Mouse (Mus musculus) hindbrain, embryonic 10.5 days (tissue): ENCODE results near the gene Slc17a9. TPM values are rescaled to one million over a fixed set of nuclear protein-coding genes. Genes with fewer than 3 reads are reported as not detected.
"Not testable (repeated sequence)": the region's sequence is repeated elsewhere in the genome, so short reads cannot be mapped to it uniquely, and the experiment has no call there.

Experiments used
- DNase-seq: peaks from one replicate; pipeline ENCODE4 v3.0.0-alpha.2; 2017; ENCODE audit warnings: low spot score
- H3K27ac ChIP-seq: fragments of 300-500 bp; sonication (generic); 2 replicates; pipeline ENCODE4 v1.5.1; 2016; ENCODE audit warnings: mild to moderate bottlenecking, moderate library complexity
- H3K27me3 ChIP-seq: fragments of 300-500 bp; sonication (generic); 2 replicates; pipeline ENCODE4 v1.6.1; 2016; ENCODE audit warnings: mild to moderate bottlenecking; ENCODE audit not compliant: poor library complexity, insufficient read depth, severe bottlenecking
- H3K36me3 ChIP-seq: fragments of 300-500 bp; sonication (generic); 2 replicates; pipeline ENCODE4 v1.6.1; 2016; ENCODE audit warnings: mild to moderate bottlenecking, moderate library complexity
- H3K4me1 ChIP-seq: fragments of 300-500 bp; sonication (generic); replicated peaks from 2 replicates; pipeline ENCODE4 v1.6.1; 2016; ENCODE audit warnings: mild to moderate bottlenecking
- H3K4me3 ChIP-seq: fragments of 300-500 bp; sonication (generic); 2 replicates; pipeline ENCODE4 v1.5.1; 2016; ENCODE audit warnings: mild to moderate bottlenecking, moderate library complexity
- H3K9me3 ChIP-seq: fragments of 300-500 bp; sonication (generic); 2 replicates; pipeline ENCODE4 v1.6.1; 2016; ENCODE audit warnings: mild to moderate bottlenecking, moderate library complexity
- WGBS: fragments of 180-500 bp; shearing (Covaris S2); methylation state at CpG from one replicate; pipeline ENCODE4 v1.1.7; 2016; 5-methylcytosine and 5-hydroxymethylcytosine counted together
- polyA plus RNA-seq: library from polyadenylated mRNA; unstranded; fragments of >200 nt; fragmentation: Nextera tagmentation; extraction: Ambion mirVana; gene quantifications from 2 replicates; pipeline ENCODE4 v1.2.1, GENCODE M21; 2016

Gene Slc17a9
- polyA plus RNA-seq, 1 experiment from 2014 or later, result 0.25 TPM

- WGBS, result 30% methylated on average over 4 of the region's 4 CpGs
- Histone ChIP-seq H3K27ac (peak overlapping the region; percentile 99), H3K4me1 (peaks cover 36% of the 10 kb centered on the region), H3K36me3 (peaks cover 35% of the 10 kb centered on the region), H3K27me3 (no peaks in the 10 kb centered on the region), H3K4me3 (peak overlapping the region; percentile 94), H3K9me3 (no peaks in the 10 kb centered on the region)
- peak; percentile 12 for DNase-seq
Measured at GRCm38 (mm10) chr2:180702701-180703149, 22.3 kb upstream of the Slc17a9 start.

- WGBS, result 87% methylated on average over 5 of the region's 5 CpGs
- H3K4me3 ChIP-seq, result 0 out of 2 replicates have a peak overlapping the region, but pooled peaks have one; percentile 94
- H3K9me3 ChIP-seq, result no peaks in the 10 kb centered on the region
- peaks cover 35% of the 10 kb centered on the region for H3K36me3 ChIP-seq
- H3K27me3 ChIP-seq, result no peaks in the 10 kb centered on the region
- no peak for DNase-seq
- peaks cover 37% of the 10 kb centered on the region for H3K4me1 ChIP-seq
- H3K27ac ChIP-seq, result peak overlapping the region; percentile 99; the same call in 1 of the 2 replicates
Measured at GRCm38 (mm10) chr2:180703175-180703574, 21.9 kb upstream of the Slc17a9 start.

DNA sequence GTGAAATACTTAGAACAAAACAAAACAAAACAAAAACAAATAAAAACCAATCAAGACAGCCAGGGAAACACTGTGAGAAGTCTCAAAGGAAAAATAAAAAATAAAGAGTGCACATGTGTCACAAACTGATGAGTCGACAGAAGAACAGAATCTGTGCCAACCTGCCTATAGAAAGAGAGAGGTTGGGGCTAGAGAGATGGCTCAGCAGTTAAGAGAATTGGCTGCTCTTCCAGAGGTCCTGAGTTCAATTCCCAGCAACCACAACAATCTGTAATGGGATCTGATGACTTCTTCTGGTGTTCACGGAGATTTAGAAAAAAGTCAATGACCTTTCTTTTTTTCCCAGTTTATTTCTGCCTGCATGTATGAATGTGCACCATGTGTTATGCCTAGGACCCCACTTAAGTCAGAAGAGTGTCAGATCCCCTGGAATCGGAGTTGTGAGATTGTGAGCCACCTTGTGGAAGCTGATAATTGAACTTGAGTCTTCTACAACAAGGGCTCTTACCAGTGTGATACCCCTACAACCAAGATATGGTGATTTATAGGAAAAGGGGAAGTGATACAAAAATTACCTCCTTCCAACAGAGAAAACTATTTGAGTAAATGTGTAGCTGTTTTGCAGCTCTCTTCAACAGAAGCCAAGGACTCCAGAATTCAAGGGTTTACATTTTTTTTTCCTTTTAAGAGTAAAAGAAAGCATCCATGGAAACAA lies 21.3 kb upstream of the Slc17a9 start:
- 85% methylated on average over 3 of the region's 3 CpGs for WGBS
- Histone ChIP-seq H3K27me3 (no peaks in the 10 kb centered on the region), H3K4me3 (no peak overlapping the region), H3K36me3 (peaks cover 35% of the 10 kb centered on the region), H3K27ac (no peak overlapping the region), H3K9me3 (no peaks in the 10 kb centered on the region), H3K4me1 (peaks cover 43% of the 10 kb centered on the region)
- no peak for DNase-seq

GRCm38 (mm10) chr2:180704591-180704990 lies 20.5 kb upstream of the Slc17a9 start:
- H3K27ac ChIP-seq, result no peak overlapping the region
- H3K4me3 ChIP-seq, result no peak overlapping the region
- no peaks in the 10 kb centered on the region for H3K27me3 ChIP-seq
- H3K4me1 ChIP-seq, result peaks cover 42% of the 10 kb centered on the region
- WGBS, result 90% methylated on average over 8 of the region's 8 CpGs
- H3K36me3 ChIP-seq, result peaks cover 35% of the 10 kb centered on the region
- H3K9me3 ChIP-seq, result no peaks in the 10 kb centered on the region
- no peak for DNase-seq

DNA sequence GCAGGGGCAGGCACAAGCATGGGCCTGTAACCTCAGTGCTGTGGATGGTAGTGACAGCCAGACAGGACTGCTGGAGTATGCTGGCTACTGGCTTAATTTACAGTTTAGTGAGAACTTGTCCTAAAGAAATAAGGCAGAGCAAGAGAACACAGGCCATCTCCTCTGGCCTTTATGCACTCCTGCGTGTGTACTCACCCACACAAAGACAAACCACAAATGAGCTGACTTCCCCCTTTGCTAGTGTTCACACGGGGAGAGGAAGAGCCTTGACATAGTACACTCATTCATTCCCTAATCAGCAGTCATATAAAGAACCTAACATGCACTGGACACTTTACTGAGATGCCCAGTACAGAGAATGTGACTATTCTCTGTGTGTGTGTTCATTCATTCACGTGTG lies 20.0 kb upstream of the Slc17a9 start:
- Histone ChIP-seq H3K27me3 (no peaks in the 10 kb centered on the region), H3K4me1 (peaks cover 37% of the 10 kb centered on the region), H3K36me3 (peaks cover 35% of the 10 kb centered on the region), H3K27ac (no peak overlapping the region), H3K4me3 (no peak overlapping the region), H3K9me3 (no peaks in the 10 kb centered on the region)
- no peak for DNase-seq
- WGBS, result 93% methylated on average over 3 of the region's 3 CpGs

DNA sequence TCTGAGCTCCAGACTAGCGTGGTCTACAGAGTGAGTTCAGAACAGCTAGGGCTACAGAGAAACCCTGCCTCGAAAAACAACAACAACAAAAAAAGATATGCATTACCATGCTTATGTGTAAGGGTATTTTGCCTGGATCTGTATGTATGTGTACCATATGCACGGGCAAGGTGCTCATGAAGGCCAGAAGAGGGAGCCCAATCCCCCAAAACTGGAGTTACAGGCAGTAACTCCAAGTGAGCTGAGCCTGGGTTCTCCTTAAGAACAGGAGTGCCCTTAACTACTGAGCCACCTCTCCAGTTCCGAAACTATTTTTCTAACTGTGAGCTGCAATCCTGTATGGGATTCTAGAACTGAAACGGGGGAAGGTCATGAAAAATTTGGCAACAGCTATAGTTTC lies 19.1 kb upstream of the Slc17a9 start:
- WGBS, result 92% methylated on average over 5 of the region's 5 CpGs
- no peak overlapping the region for H3K4me3 ChIP-seq
- no peaks in the 10 kb centered on the region for H3K9me3 ChIP-seq
- no peak for DNase-seq
- H3K36me3 ChIP-seq, result peaks cover 35% of the 10 kb centered on the region
- H3K27me3 ChIP-seq, result no peaks in the 10 kb centered on the region
- H3K27ac ChIP-seq, result no peak overlapping the region
- peaks cover 31% of the 10 kb centered on the region for H3K4me1 ChIP-seq

DNA sequence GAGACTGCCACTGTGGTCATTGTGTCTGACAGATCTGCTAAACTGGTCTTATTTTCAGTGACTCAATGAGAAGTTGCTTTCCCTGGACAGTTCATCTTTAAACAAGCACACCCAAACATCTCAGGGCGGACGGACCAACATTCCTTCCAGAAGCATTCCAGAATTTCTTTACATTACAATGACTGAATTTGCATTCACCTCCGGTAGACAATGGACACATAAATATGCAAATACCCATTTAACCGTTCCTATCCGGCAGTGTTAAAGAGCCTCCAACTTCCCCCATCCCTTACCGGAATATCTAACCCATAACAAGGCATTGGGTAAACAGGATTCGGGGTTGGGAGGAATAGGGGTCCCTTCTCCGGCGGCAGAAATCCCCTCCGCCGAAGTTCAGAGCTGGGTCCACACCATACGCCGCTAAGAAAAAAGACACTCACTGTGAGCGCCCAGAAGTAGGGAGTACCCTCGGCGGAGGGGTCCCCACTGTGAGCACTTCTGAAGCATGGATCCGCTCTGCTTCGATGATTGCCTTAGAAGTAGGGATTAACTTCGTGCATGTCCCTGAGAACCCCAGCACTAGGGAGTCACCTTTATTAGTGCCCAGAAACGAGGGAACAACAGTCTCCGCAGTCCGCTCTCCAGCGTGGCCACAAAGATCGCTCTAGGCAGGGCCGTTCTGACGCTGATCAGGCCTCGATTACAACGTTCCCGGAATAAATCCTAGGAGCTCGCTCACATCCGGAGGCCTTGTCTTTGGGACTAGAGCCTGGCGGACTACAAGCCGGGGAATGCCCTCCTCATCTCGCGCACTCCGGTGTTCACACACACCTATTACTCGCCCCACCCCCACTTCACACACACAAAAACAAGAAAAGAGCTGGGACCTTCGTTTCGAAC lies 15.8 kb upstream of the Slc17a9 start:
- under 1% methylated on average over 39 of the region's 39 CpGs for WGBS
- Histone ChIP-seq H3K4me1 (peaks cover 21% of the 10 kb centered on the region), H3K27me3 (no peaks in the 10 kb centered on the region), H3K4me3 (peak overlapping the region; percentile 100), H3K9me3 (no peaks in the 10 kb centered on the region), H3K36me3 (peaks cover 48% of the 10 kb centered on the region), H3K27ac (peak overlapping the region; percentile 99)
- DNase-seq, result no peak

GRCm38 (mm10) chr2:180709923-180710272 lies 15.2 kb upstream of the Slc17a9 start, which contains the start of the genes Dido1 and Gid8:
Dido1 (minus strand) TSS chr2:180709999.
Gid8 (plus strand) TSS chr2:180710117.
- under 1% methylated on average over 43 of the region's 43 CpGs for WGBS
- peak within 1 kb of the TSS; percentile 100 for H3K4me3 ChIP-seq
- peak; percentile 98 for DNase-seq
- H3K27me3 ChIP-seq, result no peaks in the 10 kb centered on the region
- H3K9me3 ChIP-seq, result no peaks in the 10 kb centered on the region
- peak within 1 kb of the TSS; percentile 99 for H3K27ac ChIP-seq
- peaks cover 48% of the 10 kb centered on the region for H3K36me3 ChIP-seq
- peaks cover 21% of the 10 kb centered on the region for H3K4me1 ChIP-seq

- Histone ChIP-seq H3K36me3 (peaks cover 45% of the 10 kb centered on the region), H3K4me1 (peaks cover 21% of the 10 kb centered on the region), H3K4me3 (peak overlapping the region; percentile 100), H3K27me3 (no peaks in the 10 kb centered on the region), H3K9me3 (no peaks in the 10 kb centered on the region), H3K27ac (peak overlapping the region; percentile 99)
- 2% methylated on average over 64 of the region's 64 CpGs for WGBS
- DNase-seq, result no peak
Measured at GRCm38 (mm10) chr2:180710276-180711155, 14.5 kb upstream of the Slc17a9 start.

DNA sequence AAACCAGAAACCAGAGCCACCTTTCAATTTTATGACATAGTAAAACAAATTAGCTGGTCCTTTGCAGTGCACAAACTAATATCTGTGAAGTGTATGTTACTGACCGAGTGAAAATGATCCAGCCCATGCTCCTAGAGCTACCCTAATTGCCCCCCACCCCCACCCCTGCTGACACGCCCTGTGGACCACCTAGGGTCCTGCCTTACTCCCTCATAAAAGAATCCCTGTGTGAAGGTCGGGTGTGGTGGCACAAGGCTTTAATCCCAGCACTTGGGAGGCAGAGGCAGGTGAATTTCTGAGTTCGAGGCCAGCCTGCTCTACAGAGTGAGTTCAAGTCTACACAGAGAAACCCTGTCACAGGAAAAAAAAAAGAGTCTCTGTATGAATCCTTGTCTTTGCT lies 13.5 kb upstream of the Slc17a9 start:
- Histone ChIP-seq H3K27me3 (no peaks in the 10 kb centered on the region), H3K4me1 (peaks cover 21% of the 10 kb centered on the region), H3K4me3 (peak overlapping the region; percentile 100), H3K9me3 (no peaks in the 10 kb centered on the region), H3K27ac (no peak overlapping the region; the same call in 1 of the 2 replicates), H3K36me3 (peaks cover 46% of the 10 kb centered on the region)
- WGBS, result 74% methylated on average over 4 of the region's 4 CpGs
- no peak for DNase-seq

DNA sequence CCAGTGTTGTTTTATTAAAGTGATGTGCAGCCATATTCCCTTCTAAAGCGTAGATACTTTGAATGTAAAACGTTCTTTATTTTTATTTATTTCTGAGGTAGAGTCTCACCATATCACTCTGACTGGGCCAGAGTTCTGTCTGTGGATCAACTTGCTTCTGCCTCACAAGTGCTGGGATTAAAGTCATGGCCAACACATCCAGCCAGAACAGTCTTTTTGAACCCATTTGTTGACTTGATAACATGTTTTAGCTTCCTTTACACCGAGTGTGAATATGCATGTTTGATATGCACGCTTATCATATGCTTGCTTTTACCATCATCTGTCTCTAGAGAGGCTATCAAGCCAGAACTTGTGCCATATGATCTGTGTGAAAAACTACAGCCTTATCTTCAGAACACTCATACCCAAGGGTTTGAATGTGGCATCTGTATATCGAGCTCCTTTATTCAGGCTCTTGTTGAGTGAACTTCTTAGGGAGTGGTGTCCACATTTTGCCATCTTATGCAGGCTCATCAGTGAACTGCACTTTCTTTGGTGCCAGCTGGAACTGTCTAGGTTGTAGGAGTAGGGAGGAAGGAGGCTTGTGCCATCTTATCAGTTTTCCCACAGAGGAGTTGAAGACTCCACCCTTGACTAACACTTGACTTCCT lies 12.9 kb upstream of the Slc17a9 start:
- no peaks in the 10 kb centered on the region for H3K9me3 ChIP-seq
- no peak overlapping the region for H3K27ac ChIP-seq
- no peak for DNase-seq
- 92% methylated on average over 5 of the region's 5 CpGs for WGBS
- H3K36me3 ChIP-seq, result peaks cover 46% of the 10 kb centered on the region
- H3K4me3 ChIP-seq, result no peak overlapping the region
- peaks cover 21% of the 10 kb centered on the region for H3K4me1 ChIP-seq
- H3K27me3 ChIP-seq, result no peaks in the 10 kb centered on the region

GRCm38 (mm10) chr2:180722748-180723147 lies 2.3 kb upstream of the Slc17a9 start:
- H3K36me3 ChIP-seq, result peaks cover 65% of the 10 kb centered on the region
- peaks cover 16% of the 10 kb centered on the region for H3K4me1 ChIP-seq
- H3K4me3 ChIP-seq, H3K9me3 ChIP-seq, DNase-seq, H3K27ac ChIP-seq, H3K27me3 ChIP-seq: not testable (repeated sequence)
- WGBS, result 93% methylated on average over 5 of the region's 5 CpGs
